Mouse (Mus musculus) cerebellum, adult 2 months (tissue): ENCODE data around the gene Prim2. TPM values are rescaled to one million over a fixed set of nuclear protein-coding genes. Genes with fewer than 3 reads are reported as not detected.

Experiments used
- DNase-seq, 2 experiments: peaks; one replicate each; pipeline ENCODE4 v3.0.0; 2021
- H3K27ac ChIP-seq: fragments of 200-500 bp; 2 replicates; pipeline ENCODE4 v1.5.1; 2012; ENCODE audit warnings: low read length, control low read depth, inconsistent platforms; ENCODE audit not compliant: insufficient read depth
- H3K27me3 ChIP-seq: fragments of 200-500 bp; 2 replicates; pipeline ENCODE4 v1.6.1; 2012; ENCODE audit warnings: inconsistent platforms, mild to moderate bottlenecking, low read length, moderate library complexity; ENCODE audit not compliant: control insufficient read depth, insufficient read depth
- H3K4me1 ChIP-seq: fragments of 200-500 bp; 2 replicates; pipeline ENCODE4 v1.6.1; 2011; ENCODE audit warnings: low read length; ENCODE audit not compliant: control insufficient read depth, insufficient read depth
- H3K4me3 ChIP-seq: fragments of 200-500 bp; replicated peaks from 2 replicates; pipeline ENCODE3; 2011; ENCODE audit warnings: mild to moderate bottlenecking, low read depth, low read length, control low read depth; ENCODE audit not compliant: insufficient read depth
- CTCF ChIP-seq: fragments of 200-500 bp; IDR thresholded peaks from 2 replicates; pipeline ENCODE4 v1.5.1; 2011; ENCODE audit warnings: low read depth, mild to moderate bottlenecking, control low read depth, low read length, moderate library complexity, borderline replicate concordance; ENCODE audit not compliant: insufficient read depth
- POLR2A ChIP-seq: fragments of 200-500 bp; IDR thresholded peaks from 2 replicates; pipeline ENCODE4 v1.6.1; 2011; ENCODE audit warnings: low read length, control low read depth, borderline replicate concordance; ENCODE audit not compliant: insufficient read depth
- WGBS: fragments of 180-500 bp; shearing (Covaris S2); methylation state at CpG from one replicate; pipeline ENCODE4 v1.1.7; 2018; 5-methylcytosine and 5-hydroxymethylcytosine counted together
- polyA plus RNA-seq: library from polyadenylated mRNA; depleted of rRNA; stranded (reverse); fragments of >200 nt; gene quantifications from 2 replicates; pipeline ENCODE4 v1.2.3, GENCODE M21; 2012

Prim2 gene
- polyA plus RNA-seq, 1 experiment, result 11.8 TPM

- no peak overlapping the region for H3K27ac ChIP-seq
- no peak for DNase-seq
- no peaks in the 10 kb centered on the region for H3K4me1 ChIP-seq
- H3K4me3 ChIP-seq, result no peak overlapping the region
- WGBS, result 89% methylated on average over 7 of the region's 7 CpGs
- TF ChIP-seq CTCF (no peak), POLR2A (no peak)
- no peaks in the 10 kb centered on the region for H3K27me3 ChIP-seq
Measured at GRCm38 (mm10) chr1:33583817-33584589, 85.6 kb downstream of the Prim2 start.

- 65% methylated on average over 6 of the region's 6 CpGs for WGBS
- Histone ChIP-seq H3K4me3 (no peak overlapping the region), H3K27ac (no peak overlapping the region), H3K27me3 (no peaks in the 10 kb centered on the region), H3K4me1 (no peaks in the 10 kb centered on the region)
- DNase-seq, result no peak
- no peak for TF ChIP-seq POLR2A
- no peak for TF ChIP-seq CTCF
Measured at GRCm38 (mm10) chr1:33578593-33578992, 91.0 kb downstream of the Prim2 start.

GRCm38 (mm10) chr1:33574459-33574858, 95.1 kb downstream of the Prim2 start:
- Histone ChIP-seq H3K4me1 (no peaks in the 10 kb centered on the region), H3K27ac (no peak overlapping the region), H3K4me3 (no peak overlapping the region), H3K27me3 (no peaks in the 10 kb centered on the region)
- WGBS, result 96% methylated on average over 6 of the region's 6 CpGs
- TF ChIP-seq CTCF, result no peak
- TF ChIP-seq POLR2A, result no peak
- DNase-seq, result no peak

GRCm38 (mm10) chr1:33565764-33566401, 103.7 kb downstream of the Prim2 start:
- H3K4me3 ChIP-seq, result no peak overlapping the region
- no peaks in the 10 kb centered on the region for H3K27me3 ChIP-seq
- TF ChIP-seq CTCF, result no peak
- no peak for TF ChIP-seq POLR2A
- no peaks in the 10 kb centered on the region for H3K4me1 ChIP-seq
- WGBS, result 71% methylated on average over 7 of the region's 7 CpGs
- no peak for DNase-seq
- no peak overlapping the region for H3K27ac ChIP-seq

GRCm38 (mm10) chr1:33564032-33564431, 105.6 kb downstream of the Prim2 start:
- DNase-seq, result no peak
- no peak for TF ChIP-seq POLR2A
- no peak for TF ChIP-seq CTCF
- Histone ChIP-seq H3K27me3 (no peaks in the 10 kb centered on the region), H3K4me1 (no peaks in the 10 kb centered on the region), H3K4me3 (no peak overlapping the region), H3K27ac (no peak overlapping the region)
- 72% methylated on average over 6 of the region's 6 CpGs for WGBS

GRCm38 (mm10) chr1:33563611-33564010, 106.0 kb downstream of the Prim2 start:
- no peak for TF ChIP-seq CTCF
- no peak for TF ChIP-seq POLR2A

GRCm38 (mm10) chr1:33556638-33557037, 113.0 kb downstream of the Prim2 start:
- H3K27ac ChIP-seq, result no peak overlapping the region
- no peak overlapping the region for H3K4me3 ChIP-seq
- no peaks in the 10 kb centered on the region for H3K4me1 ChIP-seq
- WGBS, result 95% methylated on average over 4 of the region's 4 CpGs
- H3K27me3 ChIP-seq, result no peaks in the 10 kb centered on the region
- no peak for TF ChIP-seq POLR2A
- no peak for TF ChIP-seq CTCF
- no peak for DNase-seq

More at GRCm38 (mm10) chr1:33563611-33564010, 106.0 kb downstream of the Prim2 start:
- WGBS, result 91% methylated on average over 3 of the region's 3 CpGs
- DNase-seq, result no peak
- H3K4me3 ChIP-seq, result no peak overlapping the region
- H3K4me1 ChIP-seq, result no peaks in the 10 kb centered on the region
- H3K27me3 ChIP-seq, result no peaks in the 10 kb centered on the region
- H3K27ac ChIP-seq, result no peak overlapping the region

GRCm38 (mm10) chr1:33555626-33556025, 114.0 kb downstream of the Prim2 start:
- 94% methylated on average over 2 of the region's 2 CpGs for WGBS
- no peak for TF ChIP-seq CTCF
- no peak for TF ChIP-seq POLR2A
- H3K4me1 ChIP-seq, result no peaks in the 10 kb centered on the region
- no peak overlapping the region for H3K27ac ChIP-seq
- H3K4me3 ChIP-seq, result no peak overlapping the region
- no peak for DNase-seq
- no peaks in the 10 kb centered on the region for H3K27me3 ChIP-seq
